Mouse (Mus musculus): ENCODE results near the gene Pgbd5.

DNA sequence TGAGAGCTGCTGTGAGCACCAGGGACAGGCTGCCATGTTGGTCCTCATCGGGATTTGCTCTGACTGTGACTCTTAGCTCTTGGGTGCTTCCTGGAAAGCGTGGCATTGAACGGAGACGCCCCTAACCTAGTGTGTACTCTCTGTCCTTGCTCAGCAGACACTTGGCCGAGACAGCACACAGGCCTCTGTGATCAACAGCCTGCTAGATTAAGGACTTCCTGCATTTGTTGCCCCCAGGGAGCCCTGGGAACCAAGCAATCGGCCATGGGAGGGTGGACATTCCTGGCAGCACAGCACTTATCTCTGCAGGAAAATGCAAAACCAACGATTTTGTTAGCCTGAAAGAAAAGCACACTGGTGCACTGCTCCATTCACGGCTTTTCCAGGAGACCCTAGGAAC is 18.0 kb downstream of the Pgbd5 start:
- TF ChIP-seq POLR2A (IDR thresholded peaks at IDR 0.05; ENCODE audit: insufficient read depth, low read depth, low read length), result no peak
- no peak for TF ChIP-seq CTCF (IDR thresholded peaks at IDR 0.05; ENCODE audit: insufficient read depth, low read depth, low read length)

Measured in olfactory bulb, adult 2 months (tissue).